Mouse (Mus musculus) ES-Bruce4 (cell line): ENCODE measurements around the gene Fbxo21.

Source experiments
- EP300 ChIP-seq: IDR thresholded peaks from 2 replicates; pipeline ENCODE4 v1.6.1; 2011; ENCODE audit warnings: low read depth, low read length; ENCODE audit not compliant: insufficient read depth
- POLR2A ChIP-seq: IDR thresholded peaks from one replicate; pipeline ENCODE4 v1.8.1; 2011; ENCODE audit warnings: low read length; ENCODE audit not compliant: insufficient read depth

- peak; percentile 85 for TF ChIP-seq EP300
- TF ChIP-seq POLR2A = peak; percentile 20
Measured at GRCm38 (mm10) chr5:118036888-118037797, 60.6 kb downstream of the Fbxo21 start.
